Mouse (Mus musculus) layer of hippocampus, adult 11-12 months (tissue): ENCODE data around the gene Mageb16.

Experiments used
- DNase-seq: peaks from one replicate; pipeline ENCODE4 v3.0.0; 2022; ENCODE audit warnings: low spot score

Gene Mageb16

DNA sequence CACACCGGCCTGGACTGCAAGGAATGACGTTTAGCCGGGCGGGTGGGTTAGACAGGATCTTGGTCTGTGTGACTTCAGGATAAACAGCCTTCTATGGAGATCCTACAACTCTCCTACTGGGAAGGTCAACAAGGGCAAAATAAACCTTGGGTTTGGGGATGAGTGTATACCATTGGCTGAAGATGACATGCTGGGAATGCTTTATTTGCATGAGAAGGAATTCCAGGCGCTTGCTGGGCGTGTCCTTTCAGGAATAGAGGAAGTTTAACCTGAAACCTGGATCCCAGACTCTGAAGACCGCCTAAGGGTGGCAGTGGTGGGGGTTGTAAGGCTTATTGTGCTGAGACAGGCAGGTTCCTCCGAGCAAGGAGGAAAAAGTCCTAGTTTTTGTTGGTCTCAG, at the start of gene Mageb16:
Mageb16 (minus strand) TSS at position 25 of the 400 bp plus-strand sequence.
- DNase-seq, result no peak

DNA sequence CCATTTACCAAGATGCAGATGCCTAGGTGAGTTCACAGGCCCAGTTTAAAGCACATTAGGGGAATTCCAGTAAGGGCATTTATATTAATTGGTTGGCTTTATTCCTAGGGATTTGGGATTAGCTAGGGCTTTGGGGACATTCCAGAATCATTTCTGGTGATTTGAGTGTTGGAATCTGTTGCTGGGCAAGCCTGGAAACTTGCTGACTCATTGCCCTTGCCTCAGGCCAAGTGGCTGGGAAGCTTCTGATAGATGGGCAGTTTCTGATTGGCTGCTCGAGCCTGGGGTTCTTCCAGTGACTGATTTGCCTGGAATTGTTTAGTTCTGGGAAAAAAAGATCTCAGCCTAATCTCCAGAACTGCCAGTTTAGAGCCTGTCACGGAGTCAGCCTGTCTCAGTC, 20.1 kb downstream of the Mageb16 start:
- no peak for DNase-seq

DNA sequence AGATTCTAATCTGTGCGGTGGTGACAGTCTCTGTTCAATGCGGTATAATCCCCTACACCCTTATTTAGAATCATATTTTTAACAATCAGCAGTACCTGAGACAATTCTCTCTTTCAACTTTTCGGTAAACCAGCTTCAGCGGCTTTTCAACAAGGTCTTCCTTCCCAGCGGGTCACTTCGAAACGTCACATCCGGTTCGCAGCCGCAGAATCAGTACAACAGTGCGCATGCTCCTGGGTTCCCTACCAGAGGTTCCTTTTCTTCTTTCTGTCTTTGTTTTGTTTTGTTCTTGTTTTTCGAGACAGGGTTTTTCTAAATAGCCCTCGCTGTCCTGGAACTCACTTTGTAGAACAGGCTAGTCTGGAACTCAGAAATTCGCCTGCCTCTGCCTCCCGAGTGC, 35.8 kb downstream of the Mageb16 start:
- DNase-seq, result no peak

DNA sequence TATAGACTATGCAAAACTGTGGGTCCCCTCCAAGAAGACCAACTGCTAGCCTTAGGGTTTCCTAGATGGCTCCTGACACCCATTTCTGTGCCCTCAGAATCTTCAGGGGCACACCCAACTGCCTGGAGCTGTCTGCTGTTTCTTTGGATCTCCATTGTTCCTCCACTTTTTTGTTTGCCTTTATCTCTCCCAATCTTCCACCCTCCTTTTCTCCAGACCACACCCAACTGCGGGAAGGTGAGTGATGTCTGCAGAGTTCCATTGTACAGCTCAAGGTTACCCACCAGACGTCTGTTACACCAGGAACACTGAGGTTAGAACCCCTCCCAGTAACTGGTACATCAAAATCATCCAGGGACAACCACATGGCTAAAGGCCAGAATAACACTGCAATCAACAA, 64.8 kb downstream of the Mageb16 start:
- no peak for DNase-seq
